Mouse (Mus musculus) MEL (cell line): Measurements from ENCODE around the gene Rps6ka3. TPM values are rescaled to one million over a fixed set of nuclear protein-coding genes. Genes with fewer than 3 reads are reported as not detected.

Source experiments
- DNase-seq: peaks from one replicate; pipeline ENCODE4 v3.0.0; 2011; ENCODE audit warnings: low read depth, low spot score
- H3K27ac ChIP-seq: 2 replicates; pipeline ENCODE4 v1.5.1; 2012; ENCODE audit warnings: low read depth, mild to moderate bottlenecking, control low read depth, low read length, moderate library complexity; ENCODE audit not compliant: control insufficient read depth
- H3K27me3 ChIP-seq, 2 experiments: fragments of 150-350 bp in 1 of 2; sonication (generic) in 1 of 2; 2 replicates each; pipeline ENCODE4 v1.6.1; 2012; ENCODE audit warnings: low read length in 2 of 2, mild to moderate bottlenecking in 2 of 2, improper control_type of control experiment in 1 of 2, moderate library complexity in 1 of 2; ENCODE audit not compliant: insufficient read depth in 2 of 2, control insufficient read depth in 1 of 2
- H3K36me3 ChIP-seq, 2 experiments: 2 replicates each; pipeline ENCODE4 v1.6.1; 2012 to 2014; ENCODE audit warnings: low read length in 2 of 2, improper control_type of control experiment in 1 of 2, inconsistent platforms in 1 of 2, mild to moderate bottlenecking in 1 of 2; ENCODE audit not compliant: insufficient read depth in 2 of 2, control insufficient read depth in 1 of 2
- H3K4me1 ChIP-seq, 2 experiments: fragments of 150-350 bp in 1 of 2; sonication (generic) in 1 of 2; 2 replicates each; pipeline ENCODE4 v1.6.1; 2012; ENCODE audit warnings: low read length in 2 of 2, improper control_type of control experiment in 1 of 2, mild to moderate bottlenecking in 1 of 2; ENCODE audit not compliant: insufficient read depth in 2 of 2, control insufficient read depth in 1 of 2
- H3K4me3 ChIP-seq, 2 experiments: fragments of 150-350 bp in 1 of 2; sonication (generic) in 1 of 2; 2 replicates each; pipeline ENCODE4 v1.5.1; 2012; ENCODE audit warnings: low read depth in 2 of 2, low read length in 2 of 2, mild to moderate bottlenecking in 2 of 2, moderate library complexity in 2 of 2, control low read depth in 1 of 2, improper control_type of control experiment in 1 of 2; ENCODE audit not compliant: control insufficient read depth in 1 of 2, insufficient read depth in 1 of 2
- H3K79me2 ChIP-seq: 2 replicates; pipeline ENCODE4 v1.6.1; 2012; ENCODE audit warnings: mild to moderate bottlenecking, low read length, moderate library complexity; ENCODE audit not compliant: control insufficient read depth, poor library complexity, insufficient read depth
- H3K9ac ChIP-seq: 2 replicates; pipeline ENCODE4 v1.6.1; 2012; ENCODE audit warnings: low read depth, mild to moderate bottlenecking, control low read depth, low read length, moderate library complexity; ENCODE audit not compliant: control insufficient read depth, poor library complexity, severe bottlenecking
- H3K9me3 ChIP-seq: fragments of 150-350 bp; sonication (generic); replicated peaks from 2 replicates; pipeline ENCODE4 v1.6.1; 2012; ENCODE audit warnings: mild to moderate bottlenecking, low read length, improper control_type of control experiment, moderate library complexity; ENCODE audit not compliant: insufficient read depth
- CHD1 ChIP-seq: IDR thresholded peaks from 2 replicates; pipeline ENCODE4 v1.6.1; 2012; ENCODE audit warnings: low read depth, mild to moderate bottlenecking, inconsistent platforms, low read length, improper control_type of control experiment
- CHD2 ChIP-seq: IDR thresholded peaks from 2 replicates; pipeline ENCODE4 v1.6.1; 2011; ENCODE audit warnings: low read length, improper control_type of control experiment
- CTCF ChIP-seq, 3 experiments: IDR thresholded peaks in 2 of 3; conservative IDR thresholded peaks in 1 of 3; 2 replicates each; pipeline ENCODE4 v1.5.1; 2011 to 2012; ENCODE audit warnings: low read length in 3 of 3, low read depth in 2 of 3, mild to moderate bottlenecking in 2 of 3, improper control_type of control experiment in 1 of 3, inconsistent platforms in 1 of 3, mixed read lengths in 1 of 3, moderate library complexity in 1 of 3; ENCODE audit not compliant: control insufficient read depth in 1 of 3, insufficient read depth in 1 of 3, poor library complexity in 1 of 3, severe bottlenecking in 1 of 3
- E2F4 ChIP-seq: IDR thresholded peaks from 2 replicates; pipeline ENCODE4 v1.6.1; 2011; ENCODE audit warnings: low read depth, low read length, improper control_type of control experiment, borderline replicate concordance
- ELF1 ChIP-seq: IDR thresholded peaks from 2 replicates; pipeline ENCODE4 v1.6.1; 2014; ENCODE audit warnings: low read depth, mild to moderate bottlenecking, inconsistent platforms, low read length, improper control_type of control experiment, moderate library complexity
- ETS1 ChIP-seq: IDR thresholded peaks from 2 replicates; pipeline ENCODE4 v1.6.1; 2012; ENCODE audit warnings: low read depth, mild to moderate bottlenecking, inconsistent platforms, low read length, improper control_type of control experiment, moderate library complexity
- GABPA ChIP-seq: IDR thresholded peaks from 2 replicates; pipeline ENCODE4 v1.6.1; 2012; ENCODE audit warnings: low read depth, mild to moderate bottlenecking, inconsistent platforms, low read length, improper control_type of control experiment, moderate library complexity
- MAZ ChIP-seq: IDR thresholded peaks from 2 replicates; pipeline ENCODE4 v1.6.1; 2012; ENCODE audit warnings: low read depth, mild to moderate bottlenecking, inconsistent platforms, low read length, improper control_type of control experiment
- MYB ChIP-seq: IDR thresholded peaks from 2 replicates; pipeline ENCODE4 v1.6.1; 2011; ENCODE audit warnings: mild to moderate bottlenecking, low read depth, low read length, improper control_type of control experiment
- MYC ChIP-seq: IDR thresholded peaks from 2 replicates; pipeline ENCODE4 v1.6.1; 2011; ENCODE audit warnings: low read depth, mild to moderate bottlenecking, low read length, improper control_type of control experiment, moderate library complexity
- NELFE ChIP-seq: IDR thresholded peaks from 2 replicates; pipeline ENCODE4 v1.6.1; 2011; ENCODE audit warnings: low read depth, low read length, improper control_type of control experiment
- NRF1 ChIP-seq: IDR thresholded peaks from 2 replicates; pipeline ENCODE4 v1.6.1; 2014; ENCODE audit warnings: low read depth, mild to moderate bottlenecking, inconsistent platforms, low read length, improper control_type of control experiment, moderate library complexity; ENCODE audit not compliant: poor library complexity, insufficient read depth, severe bottlenecking
- POLR2A ChIP-seq, 2 experiments: IDR thresholded peaks; 2 replicates each; pipeline ENCODE4 v1.6.1; 2011 to 2012; ENCODE audit warnings: low read length in 2 of 2, mild to moderate bottlenecking in 2 of 2, control low read depth in 1 of 2, improper control_type of control experiment in 1 of 2, low read depth in 1 of 2, moderate library complexity in 1 of 2; ENCODE audit not compliant: control insufficient read depth in 1 of 2, insufficient read depth in 1 of 2, poor library complexity in 1 of 2
- POLR2AphosphoS2 ChIP-seq: IDR thresholded peaks from 2 replicates; pipeline ENCODE4 v1.6.1; 2011; ENCODE audit warnings: low read length, improper control_type of control experiment
- POLR2AphosphoS5 ChIP-seq: IDR thresholded peaks from 2 replicates; pipeline ENCODE4 v1.6.1; 2012; ENCODE audit warnings: low read depth, borderline replicate concordance, mild to moderate bottlenecking, inconsistent platforms, low read length, moderate library complexity, mixed read lengths
- RAD21 ChIP-seq: IDR thresholded peaks from 2 replicates; pipeline ENCODE4 v1.6.1; 2011; ENCODE audit warnings: mild to moderate bottlenecking, low read depth, low read length, improper control_type of control experiment
- TBP ChIP-seq: IDR thresholded peaks from 2 replicates; pipeline ENCODE4 v1.8.0; 2011; ENCODE audit warnings: low read depth, low read length, improper control_type of control experiment
- UBTF ChIP-seq: IDR thresholded peaks from 2 replicates; pipeline ENCODE4 v1.6.1; 2012; ENCODE audit warnings: low read depth, mild to moderate bottlenecking, inconsistent platforms, low read length, improper control_type of control experiment, moderate library complexity, borderline replicate concordance; ENCODE audit not compliant: insufficient read depth
- USF1 ChIP-seq: IDR thresholded peaks from 2 replicates; pipeline ENCODE4 v1.6.1; 2014; ENCODE audit warnings: low read depth, mild to moderate bottlenecking, inconsistent platforms, low read length, improper control_type of control experiment, moderate library complexity
- ZC3H11A ChIP-seq: IDR thresholded peaks from 2 replicates; pipeline ENCODE4 v1.6.1; 2012; ENCODE audit warnings: low read depth, mild to moderate bottlenecking, inconsistent platforms, low read length, improper control_type of control experiment
- ZKSCAN1 ChIP-seq: IDR thresholded peaks from 2 replicates; pipeline ENCODE4 v1.6.1; 2012; ENCODE audit warnings: low read depth, mild to moderate bottlenecking, inconsistent platforms, low read length, improper control_type of control experiment, moderate library complexity
- ZMIZ1 ChIP-seq: IDR thresholded peaks from 2 replicates; pipeline ENCODE4 v1.6.1; 2012; ENCODE audit warnings: low read depth, mild to moderate bottlenecking, inconsistent platforms, low read length, improper control_type of control experiment, moderate library complexity
- ZNF384 ChIP-seq: IDR thresholded peaks from 2 replicates; pipeline ENCODE4 v1.6.1; 2012; ENCODE audit warnings: low read depth, mild to moderate bottlenecking, inconsistent platforms, low read length, improper control_type of control experiment
- polyA plus RNA-seq, 2 experiments: library from polyadenylated mRNA; stranded (reverse) in 1 of 2; unstranded in 1 of 2; fragments of >175 nt in 1 of 2; fragments of >200 nt in 1 of 2; gene quantifications; 2 replicates each; pipeline versions ENCODE4 v1.2.1 to v1.2.4; 2012; ENCODE audit warnings: low replicate concordance in 2 of 2, low read depth in 1 of 2; ENCODE audit not compliant: insufficient read length in 2 of 2, insufficient read depth in 1 of 2, missing spikeins in 1 of 2
- total RNA-seq: library from RNA; depleted of rRNA; stranded (reverse); fragments of 300-350 nt; gene quantifications from 2 replicates; pipeline ENCODE4 v1.2.3, GENCODE M21; 2012; rRNA removed

Rps6ka3 gene
- total RNA-seq (10.9 and 11.6 TPM in 2 replicates), polyA plus RNA-seq (10 to 100 TPM in 1 of 2 experiments, not detected in 1; 32.7 TPM)

- Histone ChIP-seq H3K4me3 (no peak within 1 kb of the TSS), H3K9ac (no peak within 1 kb of the TSS), H3K9me3 (no peaks in the 10 kb centered on the region), H3K4me1 (no peaks in the 10 kb centered on the region), H3K36me3 (no peaks in the 10 kb centered on the region), H3K79me2 (no peaks in the 10 kb centered on the region), H3K27ac (no peak within 1 kb of the TSS), H3K27me3 (peaks cover 7 to 16% of the 10 kb centered on the region in 2 experiments; a peak in 3 of 4 replicates)
- no peak for DNase-seq
- no peak for TF ChIP-seq MYC
- TF ChIP-seq ELF1, result no peak
- TF ChIP-seq ZKSCAN1, result no peak
- TF ChIP-seq CHD2, result no peak
- TF ChIP-seq ZMIZ1, result no peak
- TF ChIP-seq ETS1, result no peak
- TF ChIP-seq UBTF, result no peak
- TF ChIP-seq MAZ, result no peak
- no peak for TF ChIP-seq CHD1
- no peak for TF ChIP-seq GABPA
- TF ChIP-seq NELFE, result no peak
Observed at GRCm38 (mm10) chrX:159210007-159210406, at the start of gene Rps6ka3. Gene Rps6ka3, plus strand, starts transcription at chrX:159210307.

GRCm38 (mm10) chrX:159169200-159169599 is 40.9 kb upstream of the Rps6ka3 start:
- no peak for DNase-seq
- TF ChIP-seq POLR2AphosphoS5, result no peak
- no peak for TF ChIP-seq CTCF (IDR thresholded peaks at IDR 0.05 in 2 of 3, conservative IDR thresholded peaks at IDR 0.05 in 1 of 3; ENCODE audit: control insufficient read depth in 1 of 3, insufficient read depth in 1 of 3, low read depth in 2 of 3, low read length in 3 of 3, poor library complexity in 1 of 3, severe bottlenecking in 1 of 3)
- TF ChIP-seq ZNF384, result no peak
- no peak for TF ChIP-seq POLR2A (IDR thresholded peaks at IDR 0.05; ENCODE audit: control insufficient read depth in 1 of 2, insufficient read depth in 1 of 2, low read depth in 1 of 2, low read length in 2 of 2, poor library complexity in 1 of 2)
- TF ChIP-seq ZC3H11A, result no peak
- TF ChIP-seq MAZ, result no peak
- TF ChIP-seq E2F4, result no peak
- TF ChIP-seq NELFE, result no peak
- TF ChIP-seq RAD21, result no peak
- no peak for TF ChIP-seq ELF1
- no peak for TF ChIP-seq TBP
- TF ChIP-seq ETS1, result no peak
- no peak for TF ChIP-seq NRF1
- no peak for TF ChIP-seq GABPA
- no peak for TF ChIP-seq MYB
- no peak for TF ChIP-seq USF1
- no peak for TF ChIP-seq CHD2
- no peak for TF ChIP-seq POLR2AphosphoS2
- no peak for TF ChIP-seq ZMIZ1
- Histone ChIP-seq H3K4me3 (no peak overlapping the region), H3K79me2 (no peaks in the 10 kb centered on the region), H3K4me1 (no peaks in the 10 kb centered on the region), H3K9me3 (no peaks in the 10 kb centered on the region), H3K9ac (no peak overlapping the region), H3K27ac (no peak overlapping the region), H3K27me3 (peaks cover 0 to 1% of the 10 kb centered on the region in 2 experiments; a peak in 2 of 4 replicates), H3K36me3 (no peaks in the 10 kb centered on the region)
